Mouse (Mus musculus): ENCODE data around the gene Plscr1. TPM values are rescaled to one million over a fixed set of nuclear protein-coding genes. Genes with fewer than 3 reads are reported as not detected.

The Plscr1 gene
- polyA plus RNA-seq, 1 experiment from 2014 or later: 82.5 TPM

DNA sequence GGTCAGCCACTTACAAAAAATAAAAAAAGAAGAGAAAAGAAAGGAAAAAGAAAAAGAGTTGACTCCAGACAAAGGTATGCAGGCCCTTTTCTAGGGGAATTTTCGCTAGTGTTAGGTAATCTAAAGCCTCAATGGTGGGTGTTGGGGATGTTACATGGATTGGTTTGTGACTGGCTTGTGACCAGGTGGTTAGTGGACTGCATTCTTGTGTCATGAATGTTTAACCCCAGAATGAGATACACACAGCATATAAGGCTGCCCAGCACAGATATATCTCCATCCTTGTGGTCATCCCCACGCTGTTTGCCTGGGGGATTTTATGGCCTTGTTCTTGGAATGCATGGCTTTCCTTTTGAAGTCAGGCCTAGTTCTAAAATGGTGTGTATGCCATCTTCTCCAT, 23.7 kb downstream of the Plscr1 start:
- peak overlapping the region; percentile 91 for H3K27ac ChIP-seq (ENCODE audit: low read length)
- no peak overlapping the region for H3K4me3 ChIP-seq (ENCODE audit: low read length)
- no peak overlapping the region for H3K4me2 ChIP-seq (replicated peaks; ENCODE audit: low read depth, low read length)
- H3K4me1 ChIP-seq (ENCODE audit: insufficient read depth, low read length): peaks cover 56% of the 10 kb centered on the region
- H3K36me3 ChIP-seq (ENCODE audit: insufficient read depth, low read length): peaks cover 33% of the 10 kb centered on the region
- H3K9me3 ChIP-seq (ENCODE audit: low read length): peaks cover 4% of the 10 kb centered on the region
- no peak for ATAC-seq (ENCODE audit: low FRiP score, low TSS enrichment)
- no peaks in the 10 kb centered on the region for H3K27me3 ChIP-seq (ENCODE audit: insufficient read depth, low read length)
- H3K9ac ChIP-seq (replicated peaks; ENCODE audit: low read length): no peak overlapping the region
- WGBS: 75% methylated on average over 2 of the region's 2 CpGs

DNA sequence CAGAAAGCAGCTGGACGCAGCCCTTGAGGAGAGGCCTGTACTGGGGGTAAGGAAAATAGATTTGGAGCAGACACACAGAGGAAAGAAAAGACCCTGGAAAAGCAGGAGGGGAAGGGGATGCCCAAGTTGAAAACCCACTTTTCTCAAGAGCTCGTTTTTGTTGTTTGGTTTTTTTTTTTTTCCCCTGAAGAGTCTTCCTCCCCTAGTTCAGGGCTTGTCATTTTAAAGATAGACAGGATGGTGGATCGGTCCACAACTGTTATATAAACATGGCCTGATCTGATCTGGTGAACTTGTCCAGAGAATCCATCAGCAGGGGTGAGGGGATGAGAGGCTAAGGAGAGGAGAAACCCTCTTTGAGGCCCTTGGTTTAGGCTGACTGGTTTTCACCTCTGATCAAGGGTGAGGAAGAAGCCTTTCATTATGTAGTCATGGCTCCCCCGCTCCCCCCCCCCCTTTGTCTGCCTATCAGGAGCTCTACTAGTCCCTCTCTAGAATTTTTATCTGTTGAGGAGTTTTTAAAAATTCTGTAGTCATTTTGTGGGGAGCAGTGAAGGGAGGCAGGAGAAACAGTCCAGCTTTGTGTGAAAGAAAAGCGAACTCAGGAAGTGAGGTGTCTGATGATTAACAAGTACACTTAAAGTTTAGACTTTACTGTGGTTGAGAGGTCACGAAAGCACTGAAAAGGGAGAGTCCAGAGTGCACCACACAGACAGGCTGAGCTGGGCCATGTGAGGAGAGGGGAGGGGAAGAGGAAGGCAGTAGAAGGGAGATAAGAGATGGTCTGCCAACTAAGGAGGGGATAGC, 24.6 kb downstream of the Plscr1 start:
- WGBS: 21% methylated on average over 6 of the region's 6 CpGs
- no peak overlapping the region for H3K4me3 ChIP-seq (ENCODE audit: low read length)
- H3K36me3 ChIP-seq (ENCODE audit: insufficient read depth, low read length): peaks cover 24% of the 10 kb centered on the region
- H3K4me1 ChIP-seq (ENCODE audit: insufficient read depth, low read length): peaks cover 53% of the 10 kb centered on the region
- peak overlapping the region; percentile 91 for H3K27ac ChIP-seq (ENCODE audit: low read length)
- peaks cover 4% of the 10 kb centered on the region for H3K9me3 ChIP-seq (ENCODE audit: low read length)
- peak; percentile 91 for ATAC-seq (ENCODE audit: low FRiP score, low TSS enrichment)
- H3K27me3 ChIP-seq (ENCODE audit: insufficient read depth, low read length): no peaks in the 10 kb centered on the region
- no peak overlapping the region for H3K4me2 ChIP-seq (replicated peaks; ENCODE audit: low read depth, low read length)
- H3K9ac ChIP-seq (replicated peaks; ENCODE audit: low read length): no peak overlapping the region

DNA sequence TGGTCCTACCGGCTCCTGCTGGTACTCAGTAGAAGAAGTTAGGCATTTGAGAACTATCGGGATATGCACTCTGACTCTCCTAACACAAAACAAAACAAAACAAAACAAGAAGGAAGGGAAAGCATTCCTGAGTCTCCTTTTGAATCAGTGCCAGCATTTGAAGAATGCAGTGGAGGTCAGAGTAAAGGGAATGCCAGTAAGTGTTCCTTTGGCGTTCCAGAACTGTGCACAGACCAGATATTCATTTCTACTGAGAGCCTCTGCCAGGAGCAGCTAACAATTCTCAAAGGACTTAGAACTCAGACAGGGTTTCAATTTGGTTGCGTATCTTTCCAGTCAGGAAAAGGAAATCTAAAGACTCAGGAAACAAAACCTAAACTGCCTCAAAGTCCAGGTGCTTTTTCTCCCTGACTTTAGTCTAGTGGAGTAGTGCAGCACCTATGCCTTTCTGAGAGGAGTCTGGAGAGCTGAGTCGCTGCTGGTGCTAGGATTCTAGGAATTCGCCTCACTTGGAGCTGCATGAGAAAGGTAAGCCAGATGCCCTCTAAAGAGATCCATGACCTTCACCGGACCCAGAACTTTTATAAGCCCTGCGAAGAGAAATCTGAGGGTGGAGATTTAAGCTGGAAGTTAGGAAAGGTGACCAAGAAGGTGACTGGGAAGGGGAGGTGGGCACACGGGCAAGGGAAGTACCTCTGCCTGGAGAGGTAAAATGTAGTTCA, 26.1 kb downstream of the Plscr1 start, which contains the start of gene Plscr2:
TSS of gene Plscr2 (plus strand) at position 117 of the 722 bp plus-strand sequence.
- Histone ChIP-seq H3K27ac (ENCODE audit: low read length) (peak within 1 kb of the TSS; percentile 91), H3K4me1 (ENCODE audit: insufficient read depth, low read length) (peaks cover 53% of the 10 kb centered on the region), H3K9me3 (ENCODE audit: low read length) (no peaks in the 10 kb centered on the region; the same call in 1 of the 2 replicates), H3K4me2 (replicated peaks; ENCODE audit: low read depth, low read length) (peak within 1 kb of the TSS; percentile 43), H3K27me3 (ENCODE audit: insufficient read depth, low read length) (no peaks in the 10 kb centered on the region), H3K36me3 (ENCODE audit: insufficient read depth, low read length) (peaks cover 11% of the 10 kb centered on the region), H3K9ac (replicated peaks; ENCODE audit: low read length) (peak within 1 kb of the TSS; percentile 56), H3K4me3 (ENCODE audit: low read length) (peak within 1 kb of the TSS; percentile 18)
- peak; percentile 61; the same call in 1 of the 2 replicates for ATAC-seq (ENCODE audit: low FRiP score, low TSS enrichment)
- 35% methylated on average over 9 of the region's 9 CpGs for WGBS

DNA sequence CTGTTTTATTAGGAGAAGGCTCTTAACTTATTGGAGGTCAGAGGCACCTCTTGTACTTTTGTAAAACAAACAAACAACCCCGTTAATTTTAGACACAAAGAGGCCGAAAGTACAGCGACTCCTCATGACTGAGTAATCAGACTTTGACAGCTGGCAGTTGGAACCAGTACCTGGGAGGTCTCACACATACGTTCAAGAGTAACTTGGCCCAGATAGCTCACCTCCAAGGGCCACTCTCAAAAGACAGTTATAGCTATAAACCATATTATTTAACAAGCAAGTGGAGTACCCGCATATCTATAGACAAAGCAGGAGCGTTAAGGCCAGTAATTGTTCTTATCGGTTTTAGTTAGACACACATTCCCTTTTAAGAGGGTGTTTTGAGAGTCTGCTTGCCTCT, 26.8 kb downstream of the Plscr1 start:
- Histone ChIP-seq H3K27me3 (ENCODE audit: insufficient read depth, low read length) (no peaks in the 10 kb centered on the region), H3K9ac (replicated peaks; ENCODE audit: low read length) (no peak overlapping the region; the same call in 1 of the 2 replicates), H3K4me1 (ENCODE audit: insufficient read depth, low read length) (peaks cover 46% of the 10 kb centered on the region), H3K36me3 (ENCODE audit: insufficient read depth, low read length) (0 out of 2 replicates have a peak, but pooled peaks cover 7% of the 10 kb centered on the region), H3K4me2 (replicated peaks; ENCODE audit: low read depth, low read length) (peak overlapping the region; percentile 43), H3K4me3 (ENCODE audit: low read length) (peak overlapping the region; percentile 18), H3K27ac (ENCODE audit: low read length) (peak overlapping the region; percentile 91), H3K9me3 (ENCODE audit: low read length) (no peaks in the 10 kb centered on the region)
- no peak for ATAC-seq (ENCODE audit: low FRiP score, low TSS enrichment)
- WGBS: 43% methylated on average over 7 of the region's 7 CpGs

DNA sequence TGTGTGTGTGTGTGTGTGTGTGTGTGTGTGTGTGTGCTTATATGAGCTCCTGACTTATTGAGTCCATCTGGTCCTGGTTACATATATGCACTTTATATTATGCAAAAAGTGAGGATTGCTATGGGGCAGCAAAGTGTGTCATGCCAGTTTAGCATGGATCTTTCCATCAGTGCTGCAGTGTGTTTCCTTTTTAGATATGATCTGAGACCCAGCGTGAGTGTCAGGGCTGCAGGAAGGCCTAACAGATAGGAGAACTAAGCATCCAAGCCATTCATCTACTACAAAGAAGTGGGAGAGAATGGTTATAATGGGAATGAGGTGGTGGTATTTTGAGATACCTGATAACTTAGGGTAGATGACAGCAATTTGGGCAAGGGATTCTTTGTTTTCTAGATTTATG, 30.5 kb downstream of the Plscr1 start:
- Histone ChIP-seq H3K9me3 (ENCODE audit: low read length) (no peaks in the 10 kb centered on the region), H3K36me3 (ENCODE audit: insufficient read depth, low read length) (no peaks in the 10 kb centered on the region), H3K27me3 (ENCODE audit: insufficient read depth, low read length) (no peaks in the 10 kb centered on the region), H3K4me1 (ENCODE audit: insufficient read depth, low read length) (peaks cover 21% of the 10 kb centered on the region), H3K4me2 (replicated peaks; ENCODE audit: low read depth, low read length) (no peak overlapping the region), H3K27ac (ENCODE audit: low read length) (no peak overlapping the region), H3K4me3 (ENCODE audit: low read length) (no peak overlapping the region), H3K9ac (replicated peaks; ENCODE audit: low read length) (no peak overlapping the region)
- ATAC-seq (ENCODE audit: low FRiP score, low TSS enrichment): no peak
- 81% methylated on average over 1 of the region's 1 CpGs for WGBS

DNA sequence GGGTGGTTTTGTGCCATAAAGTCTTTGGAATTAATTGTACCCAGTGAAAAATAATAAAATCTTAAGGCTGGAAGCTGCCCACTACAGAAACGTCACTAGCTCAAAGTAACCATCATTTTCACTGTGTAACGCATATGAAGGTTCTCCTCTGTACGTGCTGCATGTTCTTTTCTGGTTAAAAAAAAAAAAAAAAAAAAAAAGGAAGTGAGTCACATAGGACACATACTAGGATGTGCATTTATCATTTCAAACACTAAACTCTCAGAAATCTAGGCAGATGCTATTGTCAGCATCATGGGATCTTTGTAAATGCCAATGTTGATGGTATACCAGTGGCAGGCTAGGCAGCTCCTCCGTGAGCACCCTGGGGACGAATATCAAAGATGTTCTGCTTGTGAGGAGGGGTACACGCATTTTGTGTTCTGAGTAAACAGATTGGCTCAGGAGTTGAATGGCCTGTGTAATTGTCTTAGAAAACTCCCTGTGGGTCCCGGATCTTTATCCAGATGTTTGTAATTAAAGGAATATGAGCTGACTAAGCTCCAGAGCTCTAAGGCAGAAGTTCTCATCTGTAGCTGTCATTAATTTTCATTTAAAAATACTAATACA, 33.1 kb downstream of the Plscr1 start:
- H3K9ac ChIP-seq (replicated peaks; ENCODE audit: low read length): no peak overlapping the region
- no peaks in the 10 kb centered on the region for H3K9me3 ChIP-seq (ENCODE audit: low read length)
- no peaks in the 10 kb centered on the region for H3K4me1 ChIP-seq (ENCODE audit: insufficient read depth, low read length)
- 38% methylated on average over 7 of the region's 7 CpGs for WGBS
- no peak for ATAC-seq (ENCODE audit: low FRiP score, low TSS enrichment)
- H3K4me3 ChIP-seq (ENCODE audit: low read length): no peak overlapping the region
- no peak overlapping the region for H3K4me2 ChIP-seq (replicated peaks; ENCODE audit: low read depth, low read length)
- H3K36me3 ChIP-seq (ENCODE audit: insufficient read depth, low read length): no peaks in the 10 kb centered on the region
- no peak overlapping the region for H3K27ac ChIP-seq (ENCODE audit: low read length)
- no peaks in the 10 kb centered on the region for H3K27me3 ChIP-seq (ENCODE audit: insufficient read depth, low read length)

DNA sequence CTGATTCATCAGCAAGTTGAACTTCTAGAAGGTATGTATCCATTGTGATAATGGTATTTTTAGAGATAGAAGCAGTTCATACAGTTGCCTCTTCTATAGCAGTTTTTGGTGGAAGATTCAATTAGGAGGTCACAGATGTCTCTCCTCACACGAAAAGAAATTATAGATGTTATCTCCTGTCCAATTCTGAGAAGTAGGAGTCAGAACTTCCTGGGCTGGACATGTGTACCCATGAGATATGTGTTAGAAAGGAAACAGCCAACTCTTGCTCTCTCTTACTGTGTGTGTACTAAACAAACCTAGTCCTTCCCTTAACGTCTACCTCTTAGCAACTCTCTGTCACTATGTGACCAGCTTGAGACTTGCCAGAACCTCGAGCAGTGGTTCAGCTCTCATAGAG, 40.1 kb downstream of the Plscr1 start:
- no peak overlapping the region for H3K9ac ChIP-seq (replicated peaks; ENCODE audit: low read length)
- no peaks in the 10 kb centered on the region for H3K36me3 ChIP-seq (ENCODE audit: insufficient read depth, low read length)
- WGBS: 69% methylated on average over 3 of the region's 3 CpGs

DNA sequence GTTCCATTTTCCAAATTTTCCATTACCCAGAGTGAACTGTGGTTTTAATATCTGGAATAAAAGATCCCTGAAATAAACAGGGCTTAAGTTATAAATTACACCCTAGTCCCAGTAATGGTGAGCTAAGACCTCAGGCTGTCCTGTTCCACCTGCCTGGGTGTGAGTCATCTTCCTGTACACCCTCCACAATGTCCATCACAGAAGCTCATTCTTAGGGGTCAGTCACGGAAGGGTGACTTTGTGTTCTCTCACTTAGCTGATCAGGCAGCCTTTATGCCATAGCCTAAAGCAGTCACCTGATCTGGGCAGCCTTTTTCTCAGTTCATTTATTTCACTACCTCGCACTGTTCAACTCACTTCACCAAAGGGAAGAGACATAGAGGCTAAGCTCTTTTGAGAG, 42.6 kb downstream of the Plscr1 start:
- Histone ChIP-seq H3K27ac (ENCODE audit: low read length) (peak overlapping the region; percentile 38; the same call in 1 of the 2 replicates), H3K9ac (replicated peaks; ENCODE audit: low read length) (no peak overlapping the region), H3K9me3 (ENCODE audit: low read length) (no peaks in the 10 kb centered on the region), H3K27me3 (ENCODE audit: insufficient read depth, low read length) (no peaks in the 10 kb centered on the region), H3K4me1 (ENCODE audit: insufficient read depth, low read length) (peaks cover 10% of the 10 kb centered on the region; the same call in 1 of the 2 replicates), H3K4me3 (ENCODE audit: low read length) (no peak overlapping the region), H3K4me2 (replicated peaks; ENCODE audit: low read depth, low read length) (no peak overlapping the region), H3K36me3 (ENCODE audit: insufficient read depth, low read length) (no peaks in the 10 kb centered on the region)
- peak; percentile 97 for ATAC-seq (ENCODE audit: low FRiP score, low TSS enrichment)
- 28% methylated on average over 2 of the region's 2 CpGs for WGBS

More for the DNA sequence above, 40.1 kb downstream of the Plscr1 start:
- no peak for ATAC-seq (ENCODE audit: low FRiP score, low TSS enrichment)
- Histone ChIP-seq H3K4me1 (ENCODE audit: insufficient read depth, low read length) (peaks cover 10% of the 10 kb centered on the region; the same call in 1 of the 2 replicates), H3K27me3 (ENCODE audit: insufficient read depth, low read length) (no peaks in the 10 kb centered on the region), H3K4me3 (ENCODE audit: low read length) (no peak overlapping the region), H3K4me2 (replicated peaks; ENCODE audit: low read depth, low read length) (no peak overlapping the region), H3K9me3 (ENCODE audit: low read length) (no peaks in the 10 kb centered on the region), H3K27ac (ENCODE audit: low read length) (no peak overlapping the region)

DNA sequence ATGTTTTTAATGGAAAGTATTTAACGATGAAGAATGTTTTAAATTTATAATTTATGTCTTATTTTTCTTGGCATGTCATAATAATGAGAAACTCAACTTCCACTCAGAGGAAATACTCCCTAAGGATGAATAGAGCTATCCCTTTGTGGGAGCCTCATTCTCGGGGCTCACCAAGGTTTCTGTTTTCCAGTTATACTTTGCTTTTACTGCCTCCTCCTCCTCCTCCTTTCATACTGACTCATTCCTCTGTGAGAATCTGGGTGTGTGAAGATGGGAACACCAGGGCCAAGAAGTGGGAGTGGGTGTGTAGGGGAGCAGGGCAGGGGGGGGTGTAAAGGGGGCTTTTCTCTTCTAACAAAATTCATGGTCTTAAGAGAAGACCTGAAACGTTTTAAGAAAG, 43.4 kb downstream of the Plscr1 start:
- Histone ChIP-seq H3K9me3 (ENCODE audit: low read length) (no peaks in the 10 kb centered on the region), H3K36me3 (ENCODE audit: insufficient read depth, low read length) (no peaks in the 10 kb centered on the region), H3K4me1 (ENCODE audit: insufficient read depth, low read length) (peaks cover 10% of the 10 kb centered on the region; the same call in 1 of the 2 replicates), H3K4me2 (replicated peaks; ENCODE audit: low read depth, low read length) (no peak overlapping the region), H3K4me3 (ENCODE audit: low read length) (no peak overlapping the region), H3K27ac (ENCODE audit: low read length) (peak overlapping the region; percentile 53; the same call in 1 of the 2 replicates), H3K27me3 (ENCODE audit: insufficient read depth, low read length) (no peaks in the 10 kb centered on the region), H3K9ac (replicated peaks; ENCODE audit: low read length) (no peak overlapping the region)
- no peak for ATAC-seq (ENCODE audit: low FRiP score, low TSS enrichment)
- WGBS: 21% methylated on average over 3 of the region's 3 CpGs

Data from kidney, embryonic 16.5 days (tissue).